Mouse (Mus musculus) lung, embryonic 14.5 days (tissue): ENCODE measurements around the gene Rpl7a. TPM values are rescaled to one million over a fixed set of nuclear protein-coding genes. Genes with fewer than 3 reads are reported as not detected.

ENCODE experiments used
- ATAC-seq: fragments of 200-750 bp; cut with Nextera tagmentation; 2 replicates; pipeline ENCODE4 v1.8.0; 2017; ENCODE audit warnings: mild to moderate bottlenecking, moderate TSS enrichment, moderate library complexity; ENCODE audit not compliant: insufficient read depth
- DNase-seq: peaks from one replicate; pipeline ENCODE4 v3.0.0-alpha.2; 2015
- H3K27ac ChIP-seq: fragments of 300-500 bp; sonication (generic); 2 replicates; pipeline ENCODE4 v1.5.1; 2014; ENCODE audit warnings: low read depth, mild to moderate bottlenecking, moderate library complexity
- H3K27me3 ChIP-seq: fragments of 300-500 bp; sonication (generic); 2 replicates; pipeline ENCODE4 v1.6.1; 2014; ENCODE audit warnings: low read length, control low read depth; ENCODE audit not compliant: insufficient read depth
- H3K36me3 ChIP-seq: fragments of 300-500 bp; sonication (generic); 2 replicates; pipeline ENCODE4 v1.6.1; 2014; ENCODE audit warnings: control low read depth; ENCODE audit not compliant: insufficient read depth
- H3K4me1 ChIP-seq: fragments of 300-500 bp; sonication (generic); 2 replicates; pipeline ENCODE4 v1.6.1; 2014; ENCODE audit warnings: antibody characterized with exemption, control low read depth; ENCODE audit not compliant: insufficient read depth
- H3K4me2 ChIP-seq: fragments of 300-500 bp; sonication (generic); 2 replicates; pipeline ENCODE4 v1.6.1; 2014; ENCODE audit warnings: mild to moderate bottlenecking
- H3K4me3 ChIP-seq: fragments of 300-500 bp; sonication (generic); 2 replicates; pipeline ENCODE4 v1.5.1; 2014; ENCODE audit warnings: low read depth, low read length
- H3K9ac ChIP-seq: fragments of 300-500 bp; sonication (generic); 2 replicates; pipeline ENCODE4 v1.6.1; 2014
- H3K9me3 ChIP-seq: fragments of 300-500 bp; sonication (generic); 2 replicates; pipeline ENCODE4 v1.6.1; 2016; ENCODE audit warnings: low read depth, low read length, control low read depth
- CTCF ChIP-seq: IDR thresholded peaks from 2 replicates; pipeline ENCODE4 v1.5.1; 2016; ENCODE audit warnings: antibody characterized with exemption, low read depth
- WGBS: fragments of 180-500 bp; shearing (Covaris S2); extraction: QIAGEN DNeasy Blood & Tissue Kit; methylation state at CpG from one replicate; pipeline ENCODE4 v1.1.7; 2014; 5-methylcytosine and 5-hydroxymethylcytosine counted together
- polyA plus RNA-seq: library from polyadenylated mRNA; unstranded; fragments of >200 nt; fragmentation: Nextera tagmentation; extraction: Ambion mirVana; gene quantifications from 2 replicates; pipeline ENCODE4 v1.2.1, GENCODE M21; 2014

The Rpl7a gene
- polyA plus RNA-seq, 1 experiment from 2014 or later, result 784 TPM

GRCm38 (mm10) chr2:26907109-26907508 is 3.5 kb upstream of the Rpl7a start:
- ATAC-seq, result no peak
- Histone ChIP-seq H3K4me1 (peaks cover 13% of the 10 kb centered on the region; the same call in 1 of the 2 replicates), H3K9me3 (no peaks in the 10 kb centered on the region), H3K36me3 (peaks cover 59% of the 10 kb centered on the region), H3K9ac (no peak overlapping the region; the same call in 1 of the 2 replicates), H3K4me2 (no peak overlapping the region), H3K4me3 (no peak overlapping the region), H3K27me3 (no peaks in the 10 kb centered on the region), H3K27ac (no peak overlapping the region)
- peak; percentile 85 for TF ChIP-seq CTCF
- peak; percentile 74 for DNase-seq
- WGBS, result 46% methylated on average over 4 of the region's 4 CpGs

- Histone ChIP-seq H3K4me1 (peaks cover 8% of the 10 kb centered on the region; the same call in 1 of the 2 replicates), H3K4me3 (peak overlapping the region; percentile 87), H3K36me3 (peaks cover 76% of the 10 kb centered on the region), H3K4me2 (peak overlapping the region; percentile 69), H3K27me3 (no peaks in the 10 kb centered on the region), H3K9me3 (no peaks in the 10 kb centered on the region), H3K27ac (no peak overlapping the region), H3K9ac (peak overlapping the region; percentile 69)
- ATAC-seq, result no peak
- DNase-seq, result no peak
- 77% methylated on average over 18 of the region's 18 CpGs for WGBS
- TF ChIP-seq CTCF, result no peak
Measured at GRCm38 (mm10) chr2:26908710-26909386, 1.7 kb upstream of the Rpl7a start.

- DNase-seq (no peak), ATAC-seq (no peak)
- H3K9me3 ChIP-seq, result no peaks in the 10 kb centered on the region
- peak overlapping the region; percentile 69 for H3K4me2 ChIP-seq
- peak overlapping the region; percentile 69 for H3K9ac ChIP-seq
- peak overlapping the region; percentile 87 for H3K4me3 ChIP-seq
- no peaks in the 10 kb centered on the region for H3K27me3 ChIP-seq
- H3K27ac ChIP-seq, result 0 out of 2 replicates have a peak overlapping the region, but pooled peaks have one; percentile 87
- peaks cover 81% of the 10 kb centered on the region for H3K36me3 ChIP-seq
- TF ChIP-seq CTCF, result peak; percentile 37; the same call in 1 of the 2 replicates
- peaks cover 8% of the 10 kb centered on the region; the same call in 1 of the 2 replicates for H3K4me1 ChIP-seq
Measured at GRCm38 (mm10) chr2:26909387-26909784, 1.2 kb upstream of the Rpl7a start.

GRCm38 (mm10) chr2:26910994-26911765 is 616 bp downstream of the Rpl7a start:
- H3K27me3 ChIP-seq, result no peaks in the 10 kb centered on the region
- no peaks in the 10 kb centered on the region for H3K9me3 ChIP-seq
- peak overlapping the region; percentile 94 for H3K27ac ChIP-seq
- peak overlapping the region; percentile 87 for H3K4me3 ChIP-seq
- ATAC-seq (peak; percentile 25), DNase-seq (peak; percentile 69)
- peaks cover 8% of the 10 kb centered on the region; the same call in 1 of the 2 replicates for H3K4me1 ChIP-seq
- no peak for TF ChIP-seq CTCF
- under 1% methylated on average over 35 of the region's 37 CpGs for WGBS
- peak overlapping the region; percentile 97 for H3K9ac ChIP-seq
- peaks cover 67% of the 10 kb centered on the region for H3K36me3 ChIP-seq
- H3K4me2 ChIP-seq, result peak overlapping the region; percentile 85

GRCm38 (mm10) chr2:26912253-26912770 is 1.7 kb downstream of the Rpl7a start:
- peak overlapping the region; percentile 85 for H3K4me2 ChIP-seq
- H3K9me3 ChIP-seq, result no peaks in the 10 kb centered on the region
- 59% methylated on average over 5 of the region's 5 CpGs for WGBS
- H3K4me3 ChIP-seq, result peak overlapping the region; percentile 87
- DNase-seq, result no peak
- H3K4me1 ChIP-seq, result peaks cover 11% of the 10 kb centered on the region
- no peak for ATAC-seq
- TF ChIP-seq CTCF, result no peak
- H3K27ac ChIP-seq, result peak overlapping the region; percentile 42; the same call in 1 of the 2 replicates
- H3K9ac ChIP-seq, result peak overlapping the region; percentile 97
- peaks cover 56% of the 10 kb centered on the region for H3K36me3 ChIP-seq
- H3K27me3 ChIP-seq, result no peaks in the 10 kb centered on the region

- WGBS, result 80% methylated on average over 17 of the region's 17 CpGs
- no peak for TF ChIP-seq CTCF
- no peak for DNase-seq
- no peaks in the 10 kb centered on the region for H3K9me3 ChIP-seq
- H3K36me3 ChIP-seq, result peaks cover 51% of the 10 kb centered on the region
- peaks cover 10% of the 10 kb centered on the region for H3K4me1 ChIP-seq
- no peak for ATAC-seq
- H3K27me3 ChIP-seq, result no peaks in the 10 kb centered on the region
- no peak overlapping the region for H3K4me3 ChIP-seq
- no peak overlapping the region for H3K4me2 ChIP-seq
- H3K27ac ChIP-seq, result no peak overlapping the region
- H3K9ac ChIP-seq, result no peak overlapping the region
Measured at GRCm38 (mm10) chr2:26913416-26914147, 3.0 kb downstream of the Rpl7a start.
